Mouse (Mus musculus) liver, embryonic 14.5 days (tissue): ENCODE measurements around the gene Dkk3.

Experiments
- CTCF ChIP-seq: IDR thresholded peaks from 2 replicates; pipeline ENCODE4 v1.5.1; 2016; ENCODE audit warnings: antibody characterized with exemption, low read depth, control low read depth
- EP300 ChIP-seq: IDR thresholded peaks from 2 replicates; pipeline ENCODE4 v1.6.1; 2016; ENCODE audit warnings: antibody characterized with exemption, low read depth

DNA sequence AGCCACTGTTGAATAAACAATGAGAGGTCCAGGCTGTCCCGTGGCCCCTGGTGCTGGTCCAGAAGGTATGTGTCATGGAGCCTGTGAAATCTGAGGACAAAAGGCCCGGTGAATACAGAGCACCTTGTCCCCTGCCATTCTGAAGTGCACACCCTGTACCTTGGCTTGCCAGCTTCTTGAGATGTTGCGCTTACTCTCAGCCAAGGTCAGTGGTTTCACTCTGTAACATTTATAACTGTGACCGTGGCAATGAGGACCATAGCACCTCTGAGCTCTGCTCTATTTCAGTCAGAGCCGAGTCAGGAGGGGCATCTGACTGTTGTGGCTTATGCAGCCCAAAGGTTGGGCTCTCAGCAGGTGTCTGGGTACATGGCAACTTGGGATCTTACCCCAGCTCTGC is 35.4 kb upstream of the Dkk3 start:
- no peak for TF ChIP-seq CTCF
- no peak for TF ChIP-seq EP300
